Mouse (Mus musculus) Patski (cell line): ENCODE data around the gene Arid1a. TPM values are rescaled to one million over a fixed set of nuclear protein-coding genes. Genes with fewer than 3 reads are reported as not detected.

Experiments used
- ATAC-seq: fragments of 100-300 bp; one replicate; pipeline ENCODE4 v1.8.0; 2021
- CTCF ChIA-PET: fragments of 350-600 bp; sonication (Branson Sonifier 250); formaldehyde crosslinking; loops from one replicate; lab custom pipeline; 2022; ENCODE audit warnings: inconsistent platforms; lab: Charles Lee
- POLR2A ChIA-PET: fragments of 350-600 bp; sonication (Branson Sonifier 250); formaldehyde crosslinking; loops from one replicate; lab custom pipeline; 2022; ENCODE audit warnings: antibody characterized with exemption, inconsistent platforms; lab: Charles Lee
- DNase-seq: peaks from one replicate; pipeline ENCODE4 v3.0.0-alpha.2; 2011; ENCODE audit warnings: low read depth, low spot score
- H3K27me3 ChIP-seq: fragments of 371-371 bp; one replicate; pipeline ENCODE4 v1.5.1; 2021
- CTCF ChIP-seq: fragments of 100-300 bp; IDR thresholded peaks from one replicate; pipeline ENCODE4 v1.5.1; 2021
- in situ Hi-C: fragments of 300-500 bp; cut with MboI; formaldehyde crosslinking; loops from 3 replicates; pipeline ENCODE4 v1.11.1; 2018; ENCODE audit warnings: low pct_unique_long_range_greater_than_20kb, mixed read lengths
- polyA plus RNA-seq: library from polyadenylated mRNA; unstranded; gene quantifications from one replicate; pipeline ENCODE4 v1.2.3, GENCODE M21; 2021

The Arid1a gene
- polyA plus RNA-seq, 1 experiment from 2014 or later = 33.2 TPM

GRCm38 (mm10) chr4:133680206-133680786 lies 76.3 kb downstream of the Arid1a start:
- H3K27me3 ChIP-seq = no peaks in the 10 kb centered on the region
- TF ChIP-seq CTCF = no peak
- ATAC-seq (no peak), DNase-seq (no peak)
- ChIA-PET CTCF (interaction anchor here (1.1 to 1.2 kb wide), 2 partner anchors 8 to 17 kb away, joined by 3 to 5 read pairs; no protein-coding TSS in a partner anchor), POLR2A (no interaction called here)
- in situ Hi-C loops = no loop called here

GRCm38 (mm10) chr4:133679629-133680028 lies 76.9 kb downstream of the Arid1a start:
- DNase-seq (no peak), ATAC-seq (no peak)
- no peak for TF ChIP-seq CTCF
- H3K27me3 ChIP-seq = no peaks in the 10 kb centered on the region
- ChIA-PET POLR2A (interaction anchor here (0.7 kb wide), 1 partner anchor 20 kb away, joined by 3 read pairs; no protein-coding TSS in a partner anchor), CTCF (interaction anchor here (1.1 to 1.2 kb wide), 2 partner anchors 8 to 18 kb away, joined by 3 to 5 read pairs; no protein-coding TSS in a partner anchor)
- in situ Hi-C loops = no loop called here

GRCm38 (mm10) chr4:133677266-133677665 lies 79.3 kb downstream of the Arid1a start:
- H3K27me3 ChIP-seq = no peaks in the 10 kb centered on the region
- in situ Hi-C loops = no loop called here
- ChIA-PET POLR2A (interaction anchor here (0.6 kb wide), 1 partner anchor 19 kb away, joined by 4 read pairs; no protein-coding TSS in a partner anchor), CTCF (interaction anchor here (0.6 to 1.1 kb wide), 2 partner anchors 39 to 89 kb away, joined by 3 read pairs; no protein-coding TSS in a partner anchor)
- DNase-seq = no peak
- TF ChIP-seq CTCF = no peak
- ATAC-seq = no peak

GRCm38 (mm10) chr4:133676189-133676588 lies 80.4 kb downstream of the Arid1a start:
- no peaks in the 10 kb centered on the region for H3K27me3 ChIP-seq
- TF ChIP-seq CTCF = no peak
- in situ Hi-C loops = no loop called here
- POLR2A ChIA-PET = interaction anchor here (0.8 kb wide), 1 partner anchor 80 kb away, joined by 3 read pairs; the partner anchor contains the start of gene Arid1a
- CTCF ChIA-PET = interaction anchor here (0.9 to 1.8 kb wide), 6 partner anchors 12 to 140 kb away, joined by 3 to 5 read pairs (median 3); no protein-coding TSS in a partner anchor
- no peak for ATAC-seq
- DNase-seq = no peak

- peak; percentile 38 for DNase-seq
- in situ Hi-C loops = no loop called here
- CTCF ChIA-PET = interaction anchor here (0.9 to 1.8 kb wide), 5 partner anchors 13 to 141 kb away, joined by 3 to 5 read pairs (median 3); no protein-coding TSS in a partner anchor
Measured at GRCm38 (mm10) chr4:133675594-133676016, 81.0 kb downstream of the Arid1a start.

GRCm38 (mm10) chr4:133674331-133674695 lies 82.3 kb downstream of the Arid1a start:
- CTCF ChIA-PET = interaction anchor here (1.8 kb wide), 1 partner anchor 14 kb away, joined by 5 read pairs; no protein-coding TSS in a partner anchor
- TF ChIP-seq CTCF = no peak
- ATAC-seq (no peak), DNase-seq (no peak)
- POLR2A ChIA-PET = no interaction called here
- in situ Hi-C loops = loop anchor here (5.0 kb wide), 2 partner anchors 83 to 153 kb away; partner anchors contain the start of gene Arid1a
- no peaks in the 10 kb centered on the region for H3K27me3 ChIP-seq

More at GRCm38 (mm10) chr4:133675594-133676016, 81.0 kb downstream of the Arid1a start:
- POLR2A ChIA-PET = interaction anchor here (0.8 kb wide), 1 partner anchor 81 kb away, joined by 3 read pairs; the partner anchor contains the start of gene Arid1a
- no peak for TF ChIP-seq CTCF
- H3K27me3 ChIP-seq = no peaks in the 10 kb centered on the region
- no peak for ATAC-seq

- no peak for ATAC-seq
- no peak for DNase-seq
- ChIA-PET CTCF (no interaction called here), POLR2A (interaction anchor here (0.6 to 2.3 kb wide), 13 partner anchors 11 to 823 kb away, joined by 3 to 21 read pairs (median 4); partner anchors contain the start of gene Paqr7)
- H3K27me3 ChIP-seq = no peaks in the 10 kb centered on the region
- in situ Hi-C loops = loop anchor here (5.0 kb wide), 2 partner anchors 84 to 154 kb away; partner anchors contain the start of gene Arid1a
- TF ChIP-seq CTCF = no peak
Measured at GRCm38 (mm10) chr4:133673666-133674330, 82.8 kb downstream of the Arid1a start.

- DNase-seq = no peak
- ATAC-seq = peak; percentile 16
- H3K27me3 ChIP-seq = no peaks in the 10 kb centered on the region
- in situ Hi-C loops = loop anchor here (5.0 kb wide), 2 partner anchors 84 to 154 kb away; partner anchors contain the start of gene Arid1a
- TF ChIP-seq CTCF = no peak
- CTCF ChIA-PET = interaction anchor here (1.2 kb wide), 1 partner anchor 143 kb away, joined by 3 read pairs; no protein-coding TSS in a partner anchor
- POLR2A ChIA-PET = interaction anchor here (0.6 to 2.3 kb wide), 14 partner anchors 10 to 823 kb away, joined by 3 to 21 read pairs (median 4); partner anchors contain the start of genes Arid1a and Paqr7
Measured at GRCm38 (mm10) chr4:133672845-133673647, 83.5 kb downstream of the Arid1a start.
